Mouse (Mus musculus) E14TG2a.4 (cell line): ENCODE data around the gene Nckap5.

Experiments used
- H3K27me3 ChIP-seq: 2 replicates; pipeline ENCODE4 v1.6.1; 2014; ENCODE audit warnings: low read length, control low read depth; ENCODE audit not compliant: insufficient read depth
- H3K36me3 ChIP-seq: 2 replicates; pipeline ENCODE4 v1.6.1; 2014; ENCODE audit warnings: low read length, control low read depth; ENCODE audit not compliant: insufficient read depth
- H3K4me1 ChIP-seq: replicated peaks from 2 replicates; pipeline ENCODE4 v1.6.1; 2014; ENCODE audit warnings: low read depth, low read length, control low read depth
- H3K4me3 ChIP-seq: replicated peaks from 2 replicates; pipeline ENCODE4 v1.5.1; 2014; ENCODE audit warnings: mild to moderate bottlenecking, low read length
- H3K9me3 ChIP-seq: 2 replicates; pipeline ENCODE4 v1.6.1; 2014; ENCODE audit warnings: low read length, control low read depth
- CTCF ChIP-seq: conservative IDR thresholded peaks from 2 replicates; pipeline ENCODE4 v1.5.1; 2014; ENCODE audit warnings: low read length
- NANOG ChIP-seq: IDR thresholded peaks from 2 replicates; pipeline ENCODE4 v1.6.1; 2014; ENCODE audit warnings: borderline replicate concordance, low read length, mixed read lengths
- POU5F1 ChIP-seq: IDR thresholded peaks from 2 replicates; pipeline ENCODE4 v1.6.1; 2014; ENCODE audit warnings: low read length, borderline replicate concordance

Nckap5 gene

DNA sequence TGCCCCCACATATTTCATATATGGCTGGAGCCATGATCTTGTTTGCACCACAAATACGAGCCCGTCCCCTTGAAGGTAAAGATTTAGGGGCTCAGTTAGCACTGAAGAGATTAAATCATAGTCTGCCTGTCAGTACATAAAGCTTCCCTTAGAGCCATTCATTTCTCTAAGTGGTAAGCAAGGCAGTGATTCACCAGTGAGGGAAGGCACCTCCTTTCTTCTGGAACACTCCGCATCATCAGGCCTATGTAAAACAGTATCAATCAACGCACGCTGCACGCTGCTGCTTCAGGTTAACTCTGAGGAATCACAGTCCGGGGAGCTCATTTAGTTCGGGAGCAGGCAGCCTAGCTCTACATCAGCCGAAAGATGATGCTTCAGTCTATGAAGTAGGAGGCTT, 599.4 kb downstream of the Nckap5 start:
- TF ChIP-seq POU5F1 (no peak), NANOG (no peak), CTCF (no peak)
- peaks cover 18% of the 10 kb centered on the region for H3K9me3 ChIP-seq
- H3K27me3 ChIP-seq: no peaks in the 10 kb centered on the region
- no peaks in the 10 kb centered on the region for H3K4me1 ChIP-seq
- no peaks in the 10 kb centered on the region for H3K36me3 ChIP-seq
- no peak overlapping the region for H3K4me3 ChIP-seq

DNA sequence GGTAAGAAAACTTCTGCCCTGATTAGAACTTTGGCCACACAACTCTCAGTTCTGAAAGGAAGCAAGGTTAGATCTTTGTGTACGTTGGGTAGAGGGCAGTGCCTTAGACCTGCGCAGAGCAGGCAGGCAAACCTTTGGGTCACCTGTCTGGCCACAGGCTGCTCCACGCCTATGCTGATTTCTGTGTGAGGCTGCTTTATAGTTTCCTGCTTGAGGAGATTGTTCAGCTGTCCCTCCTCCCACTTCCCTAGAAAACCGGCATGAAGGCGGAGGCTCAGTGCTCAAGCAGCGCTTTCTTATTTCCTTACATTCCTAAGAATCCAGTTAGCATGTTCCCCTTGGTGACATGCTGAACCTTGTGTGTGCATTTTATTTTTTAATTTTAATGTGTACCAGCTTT, 620.4 kb downstream of the Nckap5 start:
- H3K4me1 ChIP-seq: no peaks in the 10 kb centered on the region
- no peak overlapping the region for H3K4me3 ChIP-seq
- H3K9me3 ChIP-seq: no peaks in the 10 kb centered on the region
- TF ChIP-seq CTCF: no peak
- TF ChIP-seq POU5F1: no peak
- no peak for TF ChIP-seq NANOG
- no peaks in the 10 kb centered on the region for H3K36me3 ChIP-seq
- H3K27me3 ChIP-seq: no peaks in the 10 kb centered on the region

DNA sequence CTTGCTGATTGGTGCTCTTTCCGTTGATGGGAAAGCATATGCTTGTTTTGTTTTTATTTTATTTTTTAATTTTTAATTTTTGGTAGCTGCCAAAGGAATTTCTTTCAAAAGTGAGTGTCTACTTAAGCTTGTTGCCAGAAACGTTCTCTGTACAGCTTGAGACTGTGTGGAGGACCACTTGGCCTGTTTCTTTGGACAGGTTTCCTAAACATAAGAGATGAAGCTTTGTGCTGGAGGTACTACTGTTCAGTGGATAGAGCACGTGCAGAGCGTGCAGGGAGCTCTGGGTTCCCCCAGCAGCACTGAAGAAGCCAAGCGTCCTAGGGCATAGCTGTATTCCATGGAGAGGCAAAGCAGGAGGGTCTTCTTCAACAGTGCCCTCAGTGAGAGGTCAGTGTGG, 620.9 kb downstream of the Nckap5 start:
- TF ChIP-seq NANOG (no peak), POU5F1 (no peak), CTCF (no peak)
- no peaks in the 10 kb centered on the region for H3K9me3 ChIP-seq
- no peaks in the 10 kb centered on the region for H3K36me3 ChIP-seq
- no peak overlapping the region for H3K4me3 ChIP-seq
- H3K4me1 ChIP-seq: no peaks in the 10 kb centered on the region
- H3K27me3 ChIP-seq: no peaks in the 10 kb centered on the region

DNA sequence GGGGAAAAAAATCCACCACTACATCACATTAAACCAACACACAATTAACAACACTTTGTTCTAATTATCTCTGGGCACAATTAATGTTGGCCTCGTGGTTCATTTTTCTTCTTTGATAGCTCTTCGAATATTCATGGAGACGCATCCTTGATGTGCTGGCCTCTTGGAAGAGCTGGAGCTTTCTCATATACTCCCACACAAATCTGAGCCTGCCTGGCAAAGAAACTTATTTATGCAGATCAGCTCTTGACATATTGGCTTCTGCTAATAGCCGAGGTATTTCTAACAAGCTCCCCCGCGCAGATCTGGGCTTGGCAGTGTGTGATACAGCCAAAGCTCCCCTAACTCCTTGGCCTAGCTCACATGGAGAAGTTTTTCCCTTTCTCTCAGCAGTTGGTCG, 621.5 kb downstream of the Nckap5 start:
- no peaks in the 10 kb centered on the region for H3K4me1 ChIP-seq
- no peak overlapping the region for H3K4me3 ChIP-seq
- TF ChIP-seq CTCF: no peak
- no peaks in the 10 kb centered on the region for H3K9me3 ChIP-seq
- H3K27me3 ChIP-seq: no peaks in the 10 kb centered on the region
- H3K36me3 ChIP-seq: no peaks in the 10 kb centered on the region

DNA sequence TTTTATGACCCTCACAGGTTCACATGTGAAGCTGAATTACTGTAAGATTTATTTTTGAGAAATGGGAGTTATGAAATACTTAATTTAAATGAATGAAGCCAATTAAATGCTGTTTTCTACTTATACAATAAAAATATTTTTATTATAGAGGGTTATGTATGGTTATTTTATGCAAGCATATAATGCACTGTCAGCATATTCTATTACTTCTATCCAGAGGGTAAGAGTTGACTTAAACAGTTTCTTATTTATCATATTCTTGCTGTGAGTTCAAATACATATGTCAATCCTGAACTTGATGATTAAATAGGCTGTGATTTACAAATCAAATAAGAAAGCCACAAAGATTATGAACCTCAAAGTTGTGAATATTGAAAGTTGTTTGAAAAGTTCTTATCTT, 633.7 kb downstream of the Nckap5 start:
- Histone ChIP-seq H3K36me3 (no peaks in the 10 kb centered on the region), H3K4me1 (no peaks in the 10 kb centered on the region), H3K27me3 (no peaks in the 10 kb centered on the region), H3K9me3 (no peaks in the 10 kb centered on the region), H3K4me3 (no peak overlapping the region)
- TF ChIP-seq CTCF (no peak), POU5F1 (no peak), NANOG (no peak)

DNA sequence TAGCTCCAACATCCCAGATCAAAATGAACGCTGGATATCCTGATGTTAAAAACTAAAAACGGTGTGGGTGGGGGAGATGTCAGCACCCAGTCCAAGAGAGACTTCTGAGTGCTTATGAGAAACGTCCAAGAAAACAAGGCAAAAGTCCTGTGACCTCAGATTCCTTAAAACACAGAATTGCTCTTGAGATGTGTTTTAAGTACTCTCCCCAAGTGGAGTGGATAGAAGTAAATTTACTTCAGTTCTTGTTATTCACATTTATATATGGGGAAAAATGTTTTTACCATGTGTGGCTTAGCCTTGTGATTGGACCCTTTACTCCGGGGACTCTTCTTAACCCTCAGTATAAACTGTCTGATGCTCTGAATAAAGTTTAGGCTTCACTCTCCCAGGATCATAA, 640.2 kb downstream of the Nckap5 start:
- H3K4me3 ChIP-seq: no peak overlapping the region
- TF ChIP-seq CTCF (no peak), NANOG (no peak), POU5F1 (no peak)
- H3K9me3 ChIP-seq: peaks cover 3% of the 10 kb centered on the region; the same call in 1 of the 2 replicates
- H3K36me3 ChIP-seq: no peaks in the 10 kb centered on the region
- H3K27me3 ChIP-seq: no peaks in the 10 kb centered on the region
- H3K4me1 ChIP-seq: no peaks in the 10 kb centered on the region

DNA sequence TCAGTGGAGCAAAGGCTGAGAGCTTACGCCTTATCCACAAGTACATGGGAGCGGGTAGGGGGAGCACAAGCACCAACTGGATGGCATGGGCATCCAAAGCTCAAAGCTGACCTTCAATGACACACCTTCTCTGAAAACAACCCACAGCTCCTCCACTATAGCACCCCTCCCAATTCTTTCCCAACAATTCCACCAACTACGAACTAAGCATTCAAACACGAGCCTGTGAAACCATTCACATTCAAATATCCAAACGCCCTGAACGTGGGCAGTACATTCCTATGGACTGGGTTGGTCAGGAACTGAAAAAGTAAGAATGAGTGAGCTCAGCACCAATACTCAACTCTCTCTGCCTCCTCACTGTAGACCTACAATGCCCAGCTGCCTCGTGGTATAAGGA, 646.8 kb downstream of the Nckap5 start:
- no peaks in the 10 kb centered on the region for H3K4me1 ChIP-seq
- no peak overlapping the region for H3K4me3 ChIP-seq
- no peaks in the 10 kb centered on the region for H3K27me3 ChIP-seq
- H3K36me3 ChIP-seq: no peaks in the 10 kb centered on the region
- H3K9me3 ChIP-seq: peaks cover 3% of the 10 kb centered on the region; the same call in 1 of the 2 replicates
- no peak for TF ChIP-seq NANOG
- TF ChIP-seq POU5F1: no peak
- no peak for TF ChIP-seq CTCF

DNA sequence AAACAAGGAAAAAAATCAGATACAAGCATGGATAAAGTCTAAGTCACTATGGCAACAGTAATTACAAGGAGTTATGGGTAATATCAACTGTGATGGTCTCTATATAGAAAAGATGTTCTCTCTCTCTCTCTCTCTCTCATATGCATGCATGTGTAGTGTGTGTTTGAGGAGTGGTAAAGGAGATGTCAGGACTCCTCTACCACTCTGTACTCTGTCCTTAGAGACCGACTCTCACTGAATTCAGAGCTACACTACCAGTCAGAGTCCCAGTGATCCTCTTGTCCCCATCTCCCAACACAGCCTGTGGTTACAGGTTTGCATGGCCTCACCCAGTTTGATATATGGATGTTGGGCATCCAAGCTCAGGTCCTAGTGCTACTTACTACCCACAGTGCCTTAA, 662.0 kb downstream of the Nckap5 start:
- Histone ChIP-seq H3K36me3 (no peaks in the 10 kb centered on the region), H3K9me3 (no peaks in the 10 kb centered on the region), H3K4me1 (peaks cover 8% of the 10 kb centered on the region; the same call in 1 of the 2 replicates), H3K27me3 (no peaks in the 10 kb centered on the region), H3K4me3 (no peak overlapping the region)
- TF ChIP-seq NANOG (no peak), POU5F1 (no peak)

DNA sequence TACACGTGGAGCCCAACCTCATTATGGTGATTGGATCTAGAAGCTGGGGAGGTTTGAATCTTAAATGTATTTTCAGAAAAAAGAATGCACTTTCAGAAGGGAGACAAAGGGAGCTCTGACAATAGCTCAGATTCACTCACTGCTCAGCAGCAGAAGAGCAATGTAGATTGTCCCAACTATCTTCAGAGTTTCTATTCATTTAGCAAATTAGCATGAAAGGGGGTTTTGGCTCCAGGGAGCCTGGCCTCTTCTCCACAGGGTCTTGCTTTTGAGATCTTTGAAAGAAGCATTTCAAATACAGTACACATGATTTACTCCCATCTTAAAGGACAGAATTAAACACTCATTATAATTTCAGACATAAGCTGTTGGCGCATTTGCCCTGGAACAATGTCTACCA, 662.5 kb downstream of the Nckap5 start:
- no peak overlapping the region for H3K4me3 ChIP-seq
- TF ChIP-seq POU5F1 (no peak), CTCF (no peak), NANOG (no peak)
- no peaks in the 10 kb centered on the region for H3K27me3 ChIP-seq
- peaks cover 8% of the 10 kb centered on the region; the same call in 1 of the 2 replicates for H3K4me1 ChIP-seq
- no peaks in the 10 kb centered on the region for H3K9me3 ChIP-seq
- H3K36me3 ChIP-seq: no peaks in the 10 kb centered on the region
